Mouse (Mus musculus) 3134 (cell line): Measurements from ENCODE around the gene Prlhr.
A peak's percentile ranks its signal among the peaks of the same experiment; 100 is the strongest.

ENCODE experiments used
- DNase-seq: peaks from one replicate; pipeline ENCODE4 v3.0.0-alpha.2; 2011; ENCODE audit warnings: low spot score; ENCODE audit not compliant: insufficient read length; ENCODE audit errors: extremely low read depth

The Prlhr gene

GRCm38 (mm10) chr19:60468254-60468762, at the start of gene Prlhr:
Prlhr (minus strand) TSS chr19:60468304.
- DNase-seq: peak; percentile 5

- DNase-seq: no peak
Measured at GRCm38 (mm10) chr19:60515064-60515463, 47.0 kb upstream of the Prlhr start.

DNA sequence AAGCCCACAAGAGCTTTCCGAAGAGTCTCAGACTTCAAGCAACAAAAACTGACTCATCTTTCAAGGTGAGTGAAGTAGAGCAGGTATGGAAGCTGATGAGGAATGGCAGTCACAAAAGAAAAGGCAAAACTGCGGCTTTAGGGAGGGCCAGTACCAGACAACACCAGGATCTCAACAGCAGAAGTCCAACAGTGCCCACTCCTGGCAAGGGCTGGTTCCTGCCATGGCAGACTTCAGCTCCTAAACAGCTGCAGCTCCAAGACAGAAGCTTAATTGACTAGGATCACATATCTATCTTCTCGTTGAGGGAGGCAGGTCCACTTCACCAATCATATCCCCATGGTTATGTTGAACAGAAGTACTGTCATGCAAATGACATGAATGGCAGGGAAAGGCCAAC, 45.3 kb upstream of the Prlhr start:
- DNase-seq: no peak

DNA sequence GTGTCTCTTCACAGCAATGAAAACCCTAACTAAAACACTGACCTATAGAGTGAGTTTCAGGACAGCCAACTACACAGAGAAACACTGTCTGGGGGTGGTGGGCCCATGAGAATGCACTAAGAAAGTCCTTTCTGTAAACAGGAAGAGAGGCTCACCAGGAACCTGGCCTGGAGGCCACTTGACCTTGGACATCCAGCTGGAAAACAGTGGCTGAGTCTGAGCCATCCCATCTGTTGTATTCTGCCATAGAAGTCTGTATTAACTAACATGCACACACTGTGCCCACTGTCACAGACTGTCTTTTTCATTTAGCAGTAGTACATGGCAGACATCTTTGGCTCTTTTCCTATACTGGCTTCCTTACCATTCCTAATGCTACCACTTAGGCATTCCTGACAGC, 32.1 kb upstream of the Prlhr start:
- no peak for DNase-seq

GRCm38 (mm10) chr19:60497171-60497570, 29.1 kb upstream of the Prlhr start:
- DNase-seq: no peak

- peak; percentile 28 for DNase-seq
Measured at GRCm38 (mm10) chr19:60495772-60496171, 27.7 kb upstream of the Prlhr start.

- DNase-seq: no peak
Measured at GRCm38 (mm10) chr19:60489566-60489965, 21.5 kb upstream of the Prlhr start.

DNA sequence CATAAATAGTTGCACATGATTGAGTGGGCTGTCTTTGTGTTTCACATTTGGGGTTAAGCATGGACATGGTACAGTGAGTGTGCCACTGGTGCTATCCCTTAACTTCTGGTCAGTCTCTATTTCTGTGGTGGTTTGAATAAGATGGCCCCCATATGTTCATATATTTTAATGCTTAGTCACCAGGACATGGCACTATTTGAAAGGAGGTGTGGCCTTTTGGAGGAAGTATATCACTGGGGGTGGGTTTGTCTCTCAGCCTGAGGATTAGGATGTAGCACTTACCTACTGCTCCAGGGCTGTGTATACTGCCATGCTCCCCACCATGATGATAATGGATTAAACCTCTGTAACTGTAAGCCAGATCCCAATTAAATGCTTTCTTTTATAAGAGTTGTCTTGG, 17.2 kb upstream of the Prlhr start:
- DNase-seq: no peak

DNA sequence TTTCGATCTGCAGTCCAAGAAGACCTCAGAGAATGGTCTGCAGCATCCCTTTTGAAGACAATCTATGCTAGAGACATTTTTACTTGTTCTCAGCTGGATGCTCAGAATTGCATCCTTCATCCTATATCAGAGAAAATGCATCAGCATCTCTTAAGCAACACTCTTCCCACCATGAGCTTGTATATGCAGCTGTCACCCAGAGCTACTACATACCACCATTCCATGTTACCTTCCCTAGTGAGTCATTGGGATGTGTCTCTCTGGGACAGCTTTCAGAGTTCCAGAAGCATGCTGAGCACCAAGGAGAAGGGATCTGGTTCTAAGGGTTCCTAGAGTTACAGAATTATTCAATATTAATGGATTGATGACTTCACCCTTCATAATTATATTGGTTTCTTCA, 10.8 kb upstream of the Prlhr start:
- DNase-seq: no peak

- DNase-seq: no peak
Measured at GRCm38 (mm10) chr19:60477788-60478187, 9.7 kb upstream of the Prlhr start.

DNA sequence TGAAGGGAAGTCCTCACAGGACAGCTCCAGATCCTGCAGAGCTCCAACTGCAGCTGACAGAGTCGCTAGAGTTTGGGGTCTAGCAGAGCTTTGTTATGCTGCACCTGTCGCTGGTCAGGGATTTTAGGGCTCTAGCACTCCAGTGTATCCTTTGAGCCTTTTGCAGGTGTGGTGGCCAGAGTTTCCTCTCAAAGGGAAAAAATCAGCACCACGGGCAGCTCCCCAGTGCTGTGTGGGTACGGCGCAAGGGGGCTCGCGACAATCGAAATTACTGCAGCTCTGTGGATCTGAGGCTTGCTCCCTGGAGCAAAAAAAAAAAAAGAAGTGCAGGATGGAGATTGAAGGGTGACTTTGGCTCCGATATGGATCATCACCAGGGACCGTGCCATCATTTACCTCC, 742 bp upstream of the Prlhr start:
- peak; percentile 4 for DNase-seq

DNA sequence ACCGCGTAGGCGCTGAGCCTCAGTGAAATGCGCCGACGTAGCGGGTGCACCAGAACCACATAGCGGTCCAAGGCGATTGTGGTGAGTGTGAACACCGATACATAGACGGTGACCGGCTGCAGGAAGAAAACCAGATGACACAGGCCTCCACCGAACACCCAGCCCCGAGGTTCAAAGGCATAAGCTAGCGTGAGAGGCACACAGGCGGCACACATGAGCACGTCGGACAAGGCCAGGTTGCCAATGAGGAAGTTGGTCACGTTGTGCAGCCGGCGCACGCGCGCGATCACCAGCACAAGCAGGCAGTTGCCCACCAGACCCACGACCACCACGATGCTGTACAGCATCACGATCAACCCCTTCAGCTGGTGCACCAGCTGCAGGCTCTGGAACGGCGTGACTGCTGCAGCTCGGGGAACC, 506 bp downstream of the Prlhr start:
- DNase-seq: peak; percentile 8

GRCm38 (mm10) chr19:60466953-60467570, 1.0 kb downstream of the Prlhr start:
- DNase-seq: peak; percentile 19

DNA sequence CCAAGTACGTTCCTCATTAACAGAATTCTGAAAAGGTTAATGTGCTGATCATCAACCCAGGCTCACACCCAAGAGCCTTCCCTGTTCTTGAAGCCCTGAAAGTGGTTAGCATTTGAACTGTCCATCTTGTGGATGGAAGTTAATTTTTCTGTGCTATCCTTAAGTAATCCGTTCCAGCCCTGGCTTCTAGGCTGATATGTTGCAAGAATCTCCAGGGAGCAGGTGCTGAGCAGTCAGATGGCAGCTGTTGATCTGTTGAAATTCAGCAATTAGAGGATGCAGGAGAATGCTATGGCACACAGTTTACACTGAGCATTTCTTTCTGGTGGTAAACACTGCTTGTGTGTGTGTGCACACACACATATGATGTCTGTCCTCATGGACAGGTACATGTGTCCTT, 2.4 kb downstream of the Prlhr start:
- DNase-seq: no peak

DNA sequence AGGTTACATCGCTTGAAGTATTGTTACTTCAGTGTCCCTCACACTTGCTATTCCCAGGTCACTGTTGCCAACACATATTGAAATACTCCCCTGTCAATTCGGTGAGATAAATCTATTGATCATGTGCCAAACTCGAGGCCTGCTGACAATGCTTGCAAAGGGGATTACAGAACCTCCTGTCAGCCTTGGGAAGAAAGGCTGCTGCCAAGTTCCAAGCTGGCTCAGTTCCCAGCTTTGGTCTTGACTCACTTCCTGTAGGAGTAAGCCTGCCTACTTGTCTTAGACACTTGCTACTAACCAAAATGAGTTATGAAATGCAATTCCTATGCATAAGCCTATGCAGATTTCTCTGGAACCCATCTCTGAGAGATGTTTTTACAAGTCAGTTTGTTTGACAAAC, 4.2 kb downstream of the Prlhr start:
- peak; percentile 79 for DNase-seq

GRCm38 (mm10) chr19:60463440-60463839, 4.7 kb downstream of the Prlhr start:
- DNase-seq: no peak

GRCm38 (mm10) chr19:60461476-60461875, 6.6 kb downstream of the Prlhr start:
- no peak for DNase-seq

DNA sequence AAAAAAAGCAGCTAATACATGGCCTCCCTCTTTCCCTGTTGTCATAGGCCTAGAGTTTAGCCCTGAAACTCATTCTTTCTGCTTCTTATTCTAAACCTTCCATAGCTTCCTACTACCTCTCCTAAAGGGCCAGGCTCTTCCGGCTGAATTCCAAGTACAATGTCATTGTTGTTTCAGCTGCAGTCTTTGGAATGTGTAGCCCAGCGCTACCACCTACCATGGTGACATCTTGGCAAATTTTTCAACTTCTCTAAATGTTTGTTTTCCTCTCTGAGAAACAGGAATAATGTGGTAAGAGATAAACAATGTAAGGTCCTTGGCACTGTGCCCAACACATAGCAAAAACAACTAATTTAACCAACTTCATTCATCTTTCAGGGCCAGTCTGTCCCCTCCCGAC, 8.4 kb downstream of the Prlhr start:
- DNase-seq: peak; percentile 46

DNA sequence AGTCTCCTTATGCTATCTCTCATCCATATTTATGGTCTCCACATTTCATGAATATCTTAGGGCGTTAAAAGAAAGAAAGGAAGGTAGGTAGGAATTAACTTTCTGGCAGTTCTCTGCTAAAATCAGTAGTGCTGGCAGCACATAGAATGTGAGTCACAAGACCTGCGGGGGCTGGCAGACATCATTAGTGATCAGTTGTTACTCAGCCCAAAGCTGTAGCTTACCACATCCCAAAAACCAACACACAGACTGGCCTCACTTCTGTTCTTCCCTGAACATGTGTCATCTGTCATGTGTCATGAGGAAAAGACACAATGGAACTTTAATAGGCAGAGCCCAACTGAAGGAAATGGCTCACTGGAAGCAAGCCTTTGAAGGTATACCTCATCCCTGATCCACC, 9.0 kb downstream of the Prlhr start:
- peak; percentile 48 for DNase-seq

- no peak for DNase-seq
Measured at GRCm38 (mm10) chr19:60455791-60456190, 12.3 kb downstream of the Prlhr start.

- no peak for DNase-seq
Measured at GRCm38 (mm10) chr19:60440531-60440930, 27.6 kb downstream of the Prlhr start.

DNA sequence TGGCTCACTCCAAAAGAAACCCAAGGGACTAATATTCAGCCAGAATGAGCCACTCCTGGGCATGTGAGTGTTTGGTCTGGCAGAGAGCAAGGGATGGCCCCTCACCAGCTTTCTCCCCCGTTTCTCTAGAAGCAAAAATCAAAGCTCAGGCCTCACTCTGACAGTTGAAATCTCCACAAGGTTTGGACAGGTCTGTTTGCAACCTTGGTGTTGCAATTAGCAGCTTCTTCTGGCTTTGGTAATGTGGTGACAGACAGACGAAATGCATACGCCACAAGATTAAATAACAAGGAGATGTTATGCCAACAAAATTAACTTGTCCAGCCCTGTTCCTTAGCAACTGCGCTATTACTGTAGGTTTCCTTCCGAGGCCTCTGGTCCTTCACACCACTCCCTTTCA, 28.0 kb downstream of the Prlhr start:
- no peak for DNase-seq
